Mouse (Mus musculus): Measurements from ENCODE around the gene Zpr1. TPM values are rescaled to one million over a fixed set of nuclear protein-coding genes. Genes with fewer than 3 reads are reported as not detected.

The Zpr1 gene
- 55.0 and 59.8 TPM in 2 replicates for polyA plus RNA-seq (2016; fragmentation: Nextera tagmentation; extraction: Ambion mirVana)

GRCm38 (mm10) chr9:46272677-46273454 is at the start of gene Zpr1:
Zpr1 (plus strand) TSS chr9:46273064.
- Histone ChIP-seq H3K36me3 (peaks cover 29% of the 10 kb centered on the region), H3K4me1 (peaks cover 15% of the 10 kb centered on the region), H3K4me3 (peak within 1 kb of the TSS; percentile 91), H3K9ac (peak within 1 kb of the TSS; percentile 78), H3K9me3 (replicated peaks) (no peaks in the 10 kb centered on the region), H3K4me2 (replicated peaks) (peak within 1 kb of the TSS; percentile 99), H3K27ac (peak within 1 kb of the TSS; percentile 5), H3K27me3 (peaks cover 25% of the 10 kb centered on the region)
- peak; percentile 93 for ATAC-seq (ENCODE audit: low FRiP score)
- WGBS, result 5% methylated on average over 45 of the region's 45 CpGs

- Histone ChIP-seq H3K36me3 (peaks cover 36% of the 10 kb centered on the region), H3K9me3 (replicated peaks) (no peaks in the 10 kb centered on the region), H3K27ac (no peak overlapping the region), H3K4me2 (replicated peaks) (no peak overlapping the region), H3K4me1 (no peaks in the 10 kb centered on the region), H3K27me3 (no peaks in the 10 kb centered on the region), H3K4me3 (no peak overlapping the region), H3K9ac (no peak overlapping the region)
- 91% methylated on average over 6 of the region's 6 CpGs for WGBS
- ATAC-seq (ENCODE audit: low FRiP score), result no peak
Observed at GRCm38 (mm10) chr9:46223090-46223489, 49.8 kb upstream of the Zpr1 start.

GRCm38 (mm10) chr9:46224101-46224500 is 48.8 kb upstream of the Zpr1 start:
- WGBS, result 89% methylated on average over 3 of the region's 3 CpGs
- peaks cover 36% of the 10 kb centered on the region for H3K36me3 ChIP-seq
- ATAC-seq (ENCODE audit: low FRiP score), result no peak
- H3K27me3 ChIP-seq, result no peaks in the 10 kb centered on the region
- H3K4me2 ChIP-seq (replicated peaks), result no peak overlapping the region
- H3K9me3 ChIP-seq (replicated peaks), result no peaks in the 10 kb centered on the region
- H3K4me3 ChIP-seq, result no peak overlapping the region
- H3K27ac ChIP-seq, result no peak overlapping the region
- H3K9ac ChIP-seq, result no peak overlapping the region
- no peaks in the 10 kb centered on the region for H3K4me1 ChIP-seq

GRCm38 (mm10) chr9:46224945-46225660 is 47.8 kb upstream of the Zpr1 start:
- H3K27ac ChIP-seq, result no peak overlapping the region
- H3K36me3 ChIP-seq, result peaks cover 31% of the 10 kb centered on the region
- no peaks in the 10 kb centered on the region for H3K27me3 ChIP-seq
- H3K4me3 ChIP-seq, result no peak overlapping the region
- no peak overlapping the region for H3K9ac ChIP-seq
- 71% methylated on average over 5 of the region's 5 CpGs for WGBS
- no peak overlapping the region for H3K4me2 ChIP-seq (replicated peaks)
- ATAC-seq (ENCODE audit: low FRiP score), result no peak
- H3K9me3 ChIP-seq (replicated peaks), result no peaks in the 10 kb centered on the region
- peaks cover 2% of the 10 kb centered on the region; the same call in 1 of the 2 replicates for H3K4me1 ChIP-seq

- Histone ChIP-seq H3K27me3 (no peaks in the 10 kb centered on the region), H3K9ac (no peak overlapping the region), H3K4me3 (no peak overlapping the region), H3K4me2 (replicated peaks) (no peak overlapping the region), H3K4me1 (peaks cover 10% of the 10 kb centered on the region), H3K36me3 (peaks cover 12% of the 10 kb centered on the region), H3K9me3 (replicated peaks) (no peaks in the 10 kb centered on the region), H3K27ac (no peak overlapping the region)
- 84% methylated on average over 3 of the region's 3 CpGs for WGBS
- ATAC-seq (ENCODE audit: low FRiP score), result no peak
Observed at GRCm38 (mm10) chr9:46227064-46227614, 45.7 kb upstream of the Zpr1 start.

GRCm38 (mm10) chr9:46228491-46228890 is 44.4 kb upstream of the Zpr1 start, which contains the start of gene Apoa1:
Apoa1 (plus strand) TSS chr9:46228580.
- Histone ChIP-seq H3K9ac (no peak within 1 kb of the TSS), H3K36me3 (0 out of 2 replicates have a peak, but pooled peaks cover 2% of the 10 kb centered on the region), H3K4me2 (replicated peaks) (no peak within 1 kb of the TSS), H3K4me1 (peaks cover 10% of the 10 kb centered on the region), H3K27me3 (no peaks in the 10 kb centered on the region), H3K4me3 (no peak within 1 kb of the TSS), H3K27ac (no peak within 1 kb of the TSS), H3K9me3 (replicated peaks) (no peaks in the 10 kb centered on the region)
- ATAC-seq (ENCODE audit: low FRiP score), result no peak
- 67% methylated on average over 9 of the region's 9 CpGs for WGBS

GRCm38 (mm10) chr9:46229573-46230449 is 43.1 kb upstream of the Zpr1 start:
- peak; percentile 95 for ATAC-seq (ENCODE audit: low FRiP score)
- H3K27ac ChIP-seq, result no peak overlapping the region
- WGBS, result 14% methylated on average over 37 of the region's 37 CpGs
- H3K9me3 ChIP-seq (replicated peaks), result no peaks in the 10 kb centered on the region
- peaks cover 10% of the 10 kb centered on the region for H3K4me1 ChIP-seq
- H3K9ac ChIP-seq, result peak overlapping the region; percentile 56
- H3K36me3 ChIP-seq, result no peaks in the 10 kb centered on the region
- H3K4me2 ChIP-seq (replicated peaks), result peak overlapping the region; percentile 74
- H3K4me3 ChIP-seq, result peak overlapping the region; percentile 41
- H3K27me3 ChIP-seq, result no peaks in the 10 kb centered on the region

GRCm38 (mm10) chr9:46230450-46230975 is 42.4 kb upstream of the Zpr1 start:
- peak overlapping the region; percentile 74 for H3K4me2 ChIP-seq (replicated peaks)
- ATAC-seq (ENCODE audit: low FRiP score), result 0 out of 2 replicates have a peak, but pooled peaks have one; percentile 39
- no peak overlapping the region for H3K27ac ChIP-seq
- peak overlapping the region; percentile 56 for H3K9ac ChIP-seq
- H3K27me3 ChIP-seq, result no peaks in the 10 kb centered on the region
- no peaks in the 10 kb centered on the region for H3K9me3 ChIP-seq (replicated peaks)
- H3K4me3 ChIP-seq, result peak overlapping the region; percentile 41
- WGBS, result 17% methylated on average over 13 of the region's 13 CpGs
- H3K36me3 ChIP-seq, result no peaks in the 10 kb centered on the region
- peaks cover 10% of the 10 kb centered on the region for H3K4me1 ChIP-seq

- no peaks in the 10 kb centered on the region for H3K27me3 ChIP-seq
- 91% methylated on average over 6 of the region's 6 CpGs for WGBS
- no peak for ATAC-seq (ENCODE audit: low FRiP score)
- H3K9ac ChIP-seq, result no peak overlapping the region
- no peaks in the 10 kb centered on the region for H3K36me3 ChIP-seq
- peaks cover 7% of the 10 kb centered on the region for H3K4me1 ChIP-seq
- H3K4me3 ChIP-seq, result no peak overlapping the region
- H3K9me3 ChIP-seq (replicated peaks), result no peaks in the 10 kb centered on the region
- H3K27ac ChIP-seq, result no peak overlapping the region
- no peak overlapping the region for H3K4me2 ChIP-seq (replicated peaks)
Observed at GRCm38 (mm10) chr9:46235196-46235595, 37.7 kb upstream of the Zpr1 start.

GRCm38 (mm10) chr9:46235596-46235648 is 37.4 kb upstream of the Zpr1 start, which contains the start of gene Apoc3:
Apoc3 (minus strand) TSS chr9:46235636.
- H3K27ac ChIP-seq, result no peak within 1 kb of the TSS
- H3K36me3 ChIP-seq, result no peaks in the 10 kb centered on the region
- no peak within 1 kb of the TSS for H3K4me3 ChIP-seq
- peaks cover 5% of the 10 kb centered on the region for H3K4me1 ChIP-seq
- no peak within 1 kb of the TSS for H3K9ac ChIP-seq
- H3K4me2 ChIP-seq (replicated peaks), result no peak within 1 kb of the TSS
- no peaks in the 10 kb centered on the region for H3K9me3 ChIP-seq (replicated peaks)
- no peak for ATAC-seq (ENCODE audit: low FRiP score)
- no peaks in the 10 kb centered on the region for H3K27me3 ChIP-seq

- no peak for ATAC-seq (ENCODE audit: low FRiP score)
- Histone ChIP-seq H3K27me3 (no peaks in the 10 kb centered on the region), H3K27ac (no peak overlapping the region), H3K4me3 (no peak overlapping the region), H3K4me2 (replicated peaks) (no peak overlapping the region), H3K36me3 (no peaks in the 10 kb centered on the region), H3K9me3 (replicated peaks) (no peaks in the 10 kb centered on the region), H3K4me1 (peaks cover 2% of the 10 kb centered on the region; the same call in 1 of the 2 replicates), H3K9ac (no peak overlapping the region)
- 68% methylated on average over 4 of the region's 4 CpGs for WGBS
Observed at GRCm38 (mm10) chr9:46235649-46236048, 37.2 kb upstream of the Zpr1 start.

- no peak overlapping the region for H3K4me3 ChIP-seq
- ATAC-seq (ENCODE audit: low FRiP score), result no peak
- no peaks in the 10 kb centered on the region for H3K27me3 ChIP-seq
- H3K27ac ChIP-seq, result no peak overlapping the region
- no peaks in the 10 kb centered on the region for H3K9me3 ChIP-seq (replicated peaks)
- no peaks in the 10 kb centered on the region; the same call in 1 of the 2 replicates for H3K4me1 ChIP-seq
- no peak overlapping the region for H3K4me2 ChIP-seq (replicated peaks)
- no peaks in the 10 kb centered on the region for H3K36me3 ChIP-seq
- H3K9ac ChIP-seq, result no peak overlapping the region
- WGBS, result 84% methylated on average over 7 of the region's 7 CpGs
Observed at GRCm38 (mm10) chr9:46238850-46239249, 34.0 kb upstream of the Zpr1 start.
